Mouse (Mus musculus) kidney, postnatal 0 days (tissue): Measurements from ENCODE around the gene 4931409K22Rik. TPM values are rescaled to one million over a fixed set of nuclear protein-coding genes. Genes with fewer than 3 reads are reported as not detected.

Source experiments
- ATAC-seq: fragments of 200-750 bp; cut with Nextera tagmentation; replicated peaks from 2 replicates; pipeline ENCODE4 v1.8.0; 2017; ENCODE audit warnings: low read depth, moderate number of reproducible peaks, moderate TSS enrichment, moderate library complexity; ENCODE audit not compliant: low FRiP score
- DNase-seq: peaks from one replicate; pipeline ENCODE4 v3.0.0-alpha.2; 2016; ENCODE audit warnings: low spot score
- H3K27ac ChIP-seq: fragments of 300-500 bp; sonication (generic); 2 replicates; pipeline ENCODE4 v1.5.1; 2014; ENCODE audit warnings: mild to moderate bottlenecking
- H3K27me3 ChIP-seq: fragments of 300-500 bp; sonication (generic); 2 replicates; pipeline ENCODE4 v1.6.1; 2014; ENCODE audit warnings: low read length, mixed read lengths; ENCODE audit not compliant: insufficient read depth
- H3K36me3 ChIP-seq: fragments of 300-500 bp; sonication (generic); 2 replicates; pipeline ENCODE4 v1.6.1; 2014; ENCODE audit warnings: low read length, mixed read lengths; ENCODE audit not compliant: insufficient read depth
- H3K4me1 ChIP-seq: fragments of 300-500 bp; sonication (generic); replicated peaks from 2 replicates; pipeline ENCODE4 v1.6.1; 2014; ENCODE audit warnings: antibody characterized with exemption, low read length, mixed read lengths; ENCODE audit not compliant: insufficient read depth
- H3K4me2 ChIP-seq: fragments of 300-500 bp; sonication (generic); 2 replicates; pipeline ENCODE4 v1.6.1; 2014; ENCODE audit warnings: mild to moderate bottlenecking, low read length, moderate library complexity, mixed read lengths
- H3K4me3 ChIP-seq: fragments of 300-500 bp; sonication (generic); replicated peaks from 2 replicates; pipeline ENCODE4 v1.5.1; 2014; ENCODE audit warnings: low read depth, low read length
- H3K9ac ChIP-seq: fragments of 300-500 bp; sonication (generic); 2 replicates; pipeline ENCODE4 v1.6.1; 2014; ENCODE audit warnings: low read depth, low read length
- H3K9me3 ChIP-seq: fragments of 300-500 bp; sonication (generic); replicated peaks from 2 replicates; pipeline ENCODE4 v1.6.1; 2016; ENCODE audit warnings: low read length, inconsistent platforms, mixed read lengths
- CTCF ChIP-seq: IDR thresholded peaks from 2 replicates; pipeline ENCODE4 v1.5.1; 2016; ENCODE audit warnings: antibody characterized with exemption, low read depth, mild to moderate bottlenecking, moderate library complexity
- WGBS: fragments of 180-500 bp; shearing (Covaris S2); extraction: QIAGEN DNeasy Blood & Tissue Kit; methylation state at CpG from one replicate; pipeline ENCODE4 v1.1.7; 2014; 5-methylcytosine and 5-hydroxymethylcytosine counted together
- polyA plus RNA-seq: library from polyadenylated mRNA; unstranded; fragments of >200 nt; fragmentation: Nextera tagmentation; extraction: Ambion mirVana; gene quantifications from 2 replicates; pipeline ENCODE4 v1.2.1, GENCODE M21; 2015

The 4931409K22Rik gene
- polyA plus RNA-seq, 1 experiment from 2014 or later, result 0.12 TPM

- no peak for TF ChIP-seq CTCF
- Histone ChIP-seq H3K9me3 (no peaks in the 10 kb centered on the region), H3K9ac (peak overlapping the region; percentile 77), H3K4me2 (peak overlapping the region; percentile 93), H3K36me3 (no peaks in the 10 kb centered on the region), H3K27ac (peak overlapping the region; percentile 98), H3K4me1 (peaks cover 51% of the 10 kb centered on the region), H3K4me3 (peak overlapping the region; percentile 59), H3K27me3 (peaks cover 4% of the 10 kb centered on the region; the same call in 1 of the 2 replicates)
- WGBS, result 2% methylated on average over 16 of the region's 16 CpGs
- ATAC-seq, result peak; percentile 47
- peak; percentile 95 for DNase-seq
Measured at GRCm38 (mm10) chr5:24602751-24603343, 46.2 kb upstream of the 4931409K22Rik start.

GRCm38 (mm10) chr5:24601911-24602750 lies 45.5 kb upstream of the 4931409K22Rik start:
- H3K4me3 ChIP-seq, result peak overlapping the region; percentile 59
- no peaks in the 10 kb centered on the region for H3K9me3 ChIP-seq
- H3K9ac ChIP-seq, result peak overlapping the region; percentile 77
- H3K36me3 ChIP-seq, result no peaks in the 10 kb centered on the region
- WGBS, result under 1% methylated on average over 73 of the region's 73 CpGs
- H3K4me1 ChIP-seq, result peaks cover 52% of the 10 kb centered on the region
- peak overlapping the region; percentile 93 for H3K4me2 ChIP-seq
- H3K27me3 ChIP-seq, result peaks cover 4% of the 10 kb centered on the region; the same call in 1 of the 2 replicates
- H3K27ac ChIP-seq, result peak overlapping the region; percentile 98
- no peak for TF ChIP-seq CTCF
- ATAC-seq, result peak; percentile 26
- peak; percentile 87 for DNase-seq

GRCm38 (mm10) chr5:24601071-24601835 lies 44.6 kb upstream of the 4931409K22Rik start:
- peak; percentile 8; the same call in 1 of the 2 replicates for ATAC-seq

GRCm38 (mm10) chr5:24600236-24600635 lies 43.6 kb upstream of the 4931409K22Rik start:
- TF ChIP-seq CTCF, result no peak
- Histone ChIP-seq H3K27me3 (peaks cover 4% of the 10 kb centered on the region; the same call in 1 of the 2 replicates), H3K36me3 (0 out of 2 replicates have a peak, but pooled peaks cover 4% of the 10 kb centered on the region), H3K4me3 (no peak overlapping the region), H3K4me2 (peak overlapping the region; percentile 93; the same call in 1 of the 2 replicates), H3K27ac (no peak overlapping the region), H3K4me1 (peaks cover 44% of the 10 kb centered on the region), H3K9me3 (no peaks in the 10 kb centered on the region), H3K9ac (no peak overlapping the region)
- DNase-seq, result no peak
- 70% methylated on average over 2 of the region's 2 CpGs for WGBS
- ATAC-seq, result no peak

More at GRCm38 (mm10) chr5:24601071-24601835, 44.6 kb upstream of the 4931409K22Rik start:
- no peaks in the 10 kb centered on the region for H3K36me3 ChIP-seq
- H3K9ac ChIP-seq, result peak overlapping the region; percentile 77
- peak overlapping the region; percentile 59 for H3K4me3 ChIP-seq
- H3K9me3 ChIP-seq, result no peaks in the 10 kb centered on the region
- no peak for DNase-seq
- H3K27me3 ChIP-seq, result peaks cover 4% of the 10 kb centered on the region; the same call in 1 of the 2 replicates
- H3K4me2 ChIP-seq, result peak overlapping the region; percentile 93
- no peak for TF ChIP-seq CTCF
- 2% methylated on average over 33 of the region's 33 CpGs for WGBS
- H3K4me1 ChIP-seq, result peaks cover 52% of the 10 kb centered on the region
- peak overlapping the region; percentile 98 for H3K27ac ChIP-seq

GRCm38 (mm10) chr5:24599137-24599536 lies 42.5 kb upstream of the 4931409K22Rik start:
- no peak for TF ChIP-seq CTCF
- DNase-seq (no peak), ATAC-seq (no peak)
- peaks cover 13% of the 10 kb centered on the region for H3K36me3 ChIP-seq
- no peaks in the 10 kb centered on the region for H3K9me3 ChIP-seq
- no peak overlapping the region; the same call in 1 of the 2 replicates for H3K4me3 ChIP-seq
- H3K4me2 ChIP-seq, result peak overlapping the region; percentile 97
- H3K4me1 ChIP-seq, result peaks cover 40% of the 10 kb centered on the region
- no peak overlapping the region for H3K27ac ChIP-seq
- 15% methylated on average over 8 of the region's 8 CpGs for WGBS
- H3K27me3 ChIP-seq, result peaks cover 4% of the 10 kb centered on the region; the same call in 1 of the 2 replicates
- peak overlapping the region; percentile 54; the same call in 1 of the 2 replicates for H3K9ac ChIP-seq
